Mouse (Mus musculus) intestine, postnatal 0 days (tissue): ENCODE results near the gene Mindy4. TPM values are rescaled to one million over a fixed set of nuclear protein-coding genes. Genes with fewer than 3 reads are reported as not detected.

Source experiments
- ATAC-seq: fragments of 200-750 bp; cut with Nextera tagmentation; 2 replicates; pipeline ENCODE4 v1.8.0; 2017; ENCODE audit warnings: mild to moderate bottlenecking, moderate TSS enrichment, moderate library complexity
- H3K27ac ChIP-seq: fragments of 300-500 bp; sonication (generic); 2 replicates; pipeline ENCODE4 v1.5.1; 2014; ENCODE audit warnings: mild to moderate bottlenecking, low read depth, low read length, moderate library complexity
- H3K27me3 ChIP-seq: fragments of 300-500 bp; sonication (generic); replicated peaks from 2 replicates; pipeline ENCODE4 v1.6.1; 2014; ENCODE audit warnings: low read length, mixed read lengths; ENCODE audit not compliant: control insufficient read depth, insufficient read depth
- H3K36me3 ChIP-seq: fragments of 300-500 bp; sonication (generic); 2 replicates; pipeline ENCODE4 v1.6.1; 2014; ENCODE audit warnings: mild to moderate bottlenecking, moderate library complexity; ENCODE audit not compliant: control insufficient read depth, insufficient read depth
- H3K4me1 ChIP-seq: fragments of 300-500 bp; sonication (generic); replicated peaks from 2 replicates; pipeline ENCODE4 v1.6.1; 2014; ENCODE audit warnings: antibody characterized with exemption, low read length, mixed read lengths; ENCODE audit not compliant: control insufficient read depth, insufficient read depth
- H3K4me2 ChIP-seq: fragments of 300-500 bp; sonication (generic); replicated peaks from 2 replicates; pipeline ENCODE4 v1.6.1; 2014; ENCODE audit warnings: low read depth, mild to moderate bottlenecking, moderate library complexity
- H3K4me3 ChIP-seq: fragments of 300-500 bp; sonication (generic); 2 replicates; pipeline ENCODE4 v1.5.1; 2014; ENCODE audit warnings: low read depth, low read length
- H3K9ac ChIP-seq: fragments of 300-500 bp; sonication (generic); 2 replicates; pipeline ENCODE4 v1.6.1; 2014; ENCODE audit warnings: mild to moderate bottlenecking, low read depth, low read length
- H3K9me3 ChIP-seq: fragments of 300-500 bp; sonication (generic); 2 replicates; pipeline ENCODE4 v1.6.1; 2016; ENCODE audit warnings: mixed run types; ENCODE audit not compliant: control insufficient read depth
- CTCF ChIP-seq: sonication (generic); IDR thresholded peaks from 2 replicates; pipeline ENCODE4 v1.5.1; 2016; ENCODE audit warnings: low read depth, mild to moderate bottlenecking, control low read depth, antibody characterized with exemption, moderate library complexity
- WGBS: fragments of 180-500 bp; shearing (Covaris S2); extraction: QIAGEN DNeasy Blood & Tissue Kit; methylation state at CpG from one replicate; pipeline ENCODE4 v1.1.7; 2014; 5-methylcytosine and 5-hydroxymethylcytosine counted together
- polyA plus RNA-seq: library from polyadenylated mRNA; unstranded; fragments of >200 nt; fragmentation: Nextera tagmentation; extraction: Ambion mirVana; gene quantifications from 2 replicates; pipeline ENCODE4 v1.2.1, GENCODE M21; 2015

The Mindy4 gene
- polyA plus RNA-seq, 1 experiment from 2014 or later, result 2.1 TPM

- Histone ChIP-seq H3K9me3 (no peaks in the 10 kb centered on the region), H3K9ac (0 out of 2 replicates have a peak overlapping the region, but pooled peaks have one; percentile 2), H3K36me3 (no peaks in the 10 kb centered on the region), H3K27me3 (no peaks in the 10 kb centered on the region), H3K27ac (peak overlapping the region; percentile 55; the same call in 1 of the 2 replicates), H3K4me3 (no peak overlapping the region), H3K4me2 (no peak overlapping the region; the same call in 1 of the 2 replicates), H3K4me1 (peaks cover 3% of the 10 kb centered on the region; the same call in 1 of the 2 replicates)
- peak; percentile 76 for ATAC-seq
- no peak for TF ChIP-seq CTCF
- 23% methylated on average over 5 of the region's 5 CpGs for WGBS
Observed at GRCm38 (mm10) chr6:55341688-55342087, 138.5 kb downstream of the Mindy4 start.

GRCm38 (mm10) chr6:55342328-55342727 is 139.1 kb downstream of the Mindy4 start:
- no peak overlapping the region for H3K9ac ChIP-seq
- H3K4me1 ChIP-seq, result peaks cover 3% of the 10 kb centered on the region; the same call in 1 of the 2 replicates
- ATAC-seq, result peak; percentile 53
- no peak overlapping the region for H3K4me3 ChIP-seq
- no peaks in the 10 kb centered on the region for H3K36me3 ChIP-seq
- H3K9me3 ChIP-seq, result no peaks in the 10 kb centered on the region
- WGBS, result 40% methylated on average over 9 of the region's 9 CpGs
- H3K4me2 ChIP-seq, result no peak overlapping the region; the same call in 1 of the 2 replicates
- no peaks in the 10 kb centered on the region for H3K27me3 ChIP-seq
- H3K27ac ChIP-seq, result peak overlapping the region; percentile 52; the same call in 1 of the 2 replicates
- no peak for TF ChIP-seq CTCF

GRCm38 (mm10) chr6:55343446-55343845 is 140.3 kb downstream of the Mindy4 start:
- Histone ChIP-seq H3K9ac (no peak overlapping the region), H3K27ac (no peak overlapping the region), H3K36me3 (no peaks in the 10 kb centered on the region), H3K4me1 (no peaks in the 10 kb centered on the region; the same call in 1 of the 2 replicates), H3K4me2 (no peak overlapping the region), H3K27me3 (no peaks in the 10 kb centered on the region), H3K9me3 (no peaks in the 10 kb centered on the region), H3K4me3 (no peak overlapping the region)
- TF ChIP-seq CTCF, result no peak
- 87% methylated on average over 10 of the region's 10 CpGs for WGBS
- no peak for ATAC-seq

- Histone ChIP-seq H3K36me3 (no peaks in the 10 kb centered on the region), H3K9ac (no peak overlapping the region), H3K4me1 (no peaks in the 10 kb centered on the region), H3K9me3 (no peaks in the 10 kb centered on the region), H3K4me3 (no peak overlapping the region), H3K27me3 (no peaks in the 10 kb centered on the region), H3K27ac (no peak overlapping the region), H3K4me2 (no peak overlapping the region)
- ATAC-seq, result no peak
- no peak for TF ChIP-seq CTCF
- 83% methylated on average over 9 of the region's 9 CpGs for WGBS
Observed at GRCm38 (mm10) chr6:55344291-55345016, 141.3 kb downstream of the Mindy4 start.

GRCm38 (mm10) chr6:55345264-55345663 is 142.1 kb downstream of the Mindy4 start:
- ATAC-seq, result no peak
- no peaks in the 10 kb centered on the region for H3K9me3 ChIP-seq
- no peak for TF ChIP-seq CTCF
- WGBS, result 90% methylated on average over 10 of the region's 10 CpGs
- H3K27me3 ChIP-seq, result no peaks in the 10 kb centered on the region
- H3K27ac ChIP-seq, result no peak overlapping the region
- no peak overlapping the region for H3K4me3 ChIP-seq
- H3K4me2 ChIP-seq, result no peak overlapping the region
- no peaks in the 10 kb centered on the region for H3K4me1 ChIP-seq
- H3K36me3 ChIP-seq, result no peaks in the 10 kb centered on the region
- H3K9ac ChIP-seq, result no peak overlapping the region

- 72% methylated on average over 7 of the region's 7 CpGs for WGBS
- Histone ChIP-seq H3K4me2 (no peak overlapping the region), H3K27me3 (no peaks in the 10 kb centered on the region), H3K9me3 (no peaks in the 10 kb centered on the region), H3K4me3 (no peak overlapping the region), H3K27ac (no peak overlapping the region), H3K9ac (no peak overlapping the region), H3K4me1 (0 out of 2 replicates have a peak, but pooled peaks cover 1% of the 10 kb centered on the region), H3K36me3 (no peaks in the 10 kb centered on the region)
- no peak for TF ChIP-seq CTCF
- ATAC-seq, result no peak
Observed at GRCm38 (mm10) chr6:55346491-55346890, 143.3 kb downstream of the Mindy4 start.
